ENCODE assay signal across 30 mouse cellular contexts in the genomic region with DNA sequence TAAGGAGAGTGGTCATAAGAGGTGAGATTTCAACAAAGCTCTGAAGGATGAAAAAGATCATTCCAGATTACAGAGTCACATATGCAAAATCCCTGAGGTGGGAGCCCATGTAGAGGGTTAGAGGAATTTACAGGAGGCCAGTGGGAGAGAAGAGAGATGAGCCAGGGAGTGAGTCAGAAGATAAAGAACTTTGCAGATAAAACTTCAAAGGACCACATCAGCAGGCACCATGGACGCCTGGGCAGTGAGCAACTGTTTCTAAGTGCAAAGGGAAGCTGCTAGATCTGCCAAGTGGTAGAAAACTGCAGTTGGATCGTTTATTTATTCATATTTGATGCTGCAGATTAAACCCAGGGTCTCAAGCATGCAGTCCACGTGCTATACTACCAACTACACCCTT.
DNase-seq lines count a peak whose midpoint lies in the region; ATAC-seq lines count a peak whose summit lies in the region.
"Had no signal": no experiment of that assay in that cellular context is flagged by ENCODE, and none has a peak within 500 bp of the region (broad histone marks: within the 10 kb centered on the region; RNA-seq: fewer than 3 reads in every experiment).

No protein-coding gene starts in this region.

- no peaks in the 10 kb centered on the region for H3K9me3 ChIP-seq in heart, embryonic 12.5 days (replicated peaks)
- no peaks in the 10 kb centered on the region for H3K9me3 ChIP-seq in embryonic facial prominence, embryonic 14.5 days (ENCODE audit: control insufficient read depth, low read length)
- H3K9me3 ChIP-seq: embryonic facial prominence, embryonic 15.5 days; forebrain, embryonic 12.5 days; heart, embryonic 13.5 days; hindbrain, embryonic 10.5 days; hindbrain, embryonic 15.5 days; intestine, embryonic 15.5 days; limb, embryonic 15.5 days; liver, embryonic 13.5 days; midbrain, embryonic 15.5 days had no signal

- H3K27me3 ChIP-seq in heart, embryonic 12.5 days (replicated peaks): no peaks in the 10 kb centered on the region
- H3K27me3 ChIP-seq in embryonic facial prominence, embryonic 14.5 days (replicated peaks; ENCODE audit: control insufficient read depth, insufficient read depth, low read length): no peaks in the 10 kb centered on the region
- H3K27me3 ChIP-seq: embryonic facial prominence, embryonic 15.5 days; heart, embryonic 13.5 days; hindbrain, embryonic 15.5 days; intestine, embryonic 15.5 days; limb, embryonic 15.5 days; midbrain, embryonic 15.5 days had no signal

- WGBS in heart, embryonic 12.5 days: 21% methylated on average over 3 of the region's 3 CpGs
- WGBS in embryonic facial prominence, embryonic 14.5 days: 49% methylated on average over 3 of the region's 3 CpGs

- H3K27ac ChIP-seq in heart, embryonic 12.5 days (ENCODE audit: poor library complexity, severe bottlenecking): no peak overlapping the region
- H3K27ac ChIP-seq in embryonic facial prominence, embryonic 14.5 days (replicated peaks; ENCODE audit: low read depth, low read length): peak overlapping the region; percentile 31; the same call in 1 of the 2 replicates
- H3K27ac ChIP-seq: heart, embryonic 13.5 days; hindbrain, embryonic 10.5 days; intestine, embryonic 15.5 days; limb, embryonic 15.5 days; liver, embryonic 13.5 days had no signal

- no peak overlapping the region for H3K9ac ChIP-seq in heart, embryonic 12.5 days
- no peak overlapping the region for H3K9ac ChIP-seq in embryonic facial prominence, embryonic 14.5 days (ENCODE audit: low read depth, low read length)
- H3K9ac ChIP-seq: embryonic facial prominence, embryonic 15.5 days; forebrain, embryonic 12.5 days; heart, embryonic 13.5 days; hindbrain, embryonic 15.5 days; intestine, embryonic 15.5 days; limb, embryonic 15.5 days; liver, embryonic 13.5 days; midbrain, embryonic 15.5 days had no signal

- no peak for ATAC-seq in heart, embryonic 12.5 days (ENCODE audit: insufficient number of reproducible peaks, low FRiP score)
- ATAC-seq in embryonic facial prominence, embryonic 14.5 days (ENCODE audit: low read depth): no peak
- ATAC-seq: CD4-positive, CD25-positive, alpha-beta regulatory T cell, adult 4 months; intestine, embryonic 15.5 days; midbrain, embryonic 15.5 days had no signal

- DNase-seq in heart, adult 11 months: peak; percentile 70
- peak; percentile 15 for DNase-seq in 3T3-L1 (ENCODE audit: low read depth, low spot score)
- DNase-seq in adrenal gland, postnatal 14 days: peak; percentile 52
- no peak for DNase-seq in embryonic facial prominence, embryonic 14.5 days (ENCODE audit: low spot score)
- no peak for DNase-seq in cerebellum, postnatal 25 days
- no peak for DNase-seq in thymus, postnatal 4 days
- no peak for DNase-seq in kidney, postnatal 4 days
- DNase-seq: cerebellum, adult 2 months; cerebellum, postnatal 14 days; gastrocnemius, postnatal 25 days; heart, adult 18-20 months; heart, postnatal 10 days; kidney, adult 2 months; kidney, postnatal 36 days; liver, embryonic 13.5 days; lung, adult 18-20 months; lung, postnatal 10 days; right cerebral cortex, adult 18-20 months; spleen, adult 18-20 months; thymus, adult 2 months had no signal

- no peak overlapping the region for H3K4me2 ChIP-seq in heart, embryonic 12.5 days
- no peak overlapping the region for H3K4me2 ChIP-seq in embryonic facial prominence, embryonic 14.5 days (ENCODE audit: low read depth, low read length)
- H3K4me2 ChIP-seq: embryonic facial prominence, embryonic 15.5 days; forebrain, embryonic 12.5 days; heart, embryonic 13.5 days; hindbrain, embryonic 15.5 days; intestine, embryonic 15.5 days; limb, embryonic 15.5 days; liver, embryonic 13.5 days; midbrain, embryonic 15.5 days had no signal

- no peaks in the 10 kb centered on the region for H3K36me3 ChIP-seq in heart, embryonic 12.5 days
- no peaks in the 10 kb centered on the region for H3K36me3 ChIP-seq in embryonic facial prominence, embryonic 14.5 days (ENCODE audit: control insufficient read depth, insufficient read depth, low read length)
- H3K36me3 ChIP-seq: embryonic facial prominence, embryonic 15.5 days; forebrain, embryonic 12.5 days; heart, embryonic 13.5 days; hindbrain, embryonic 10.5 days; hindbrain, embryonic 15.5 days; intestine, embryonic 15.5 days; limb, embryonic 15.5 days; liver, embryonic 13.5 days; midbrain, embryonic 15.5 days had no signal

- no peak overlapping the region for H3K4me3 ChIP-seq in heart, embryonic 12.5 days
- H3K4me3 ChIP-seq in embryonic facial prominence, embryonic 14.5 days (ENCODE audit: low read depth, low read length): no peak overlapping the region
- H3K4me3 ChIP-seq: embryonic facial prominence, embryonic 15.5 days; forebrain, embryonic 12.5 days; heart, embryonic 13.5 days; hindbrain, embryonic 10.5 days; hindbrain, embryonic 15.5 days; intestine, embryonic 15.5 days; limb, embryonic 15.5 days; liver, embryonic 13.5 days; midbrain, embryonic 15.5 days had no signal

- H3K4me1 ChIP-seq in heart, embryonic 12.5 days (replicated peaks): peaks cover 25% of the 10 kb centered on the region
- peaks cover 30% of the 10 kb centered on the region for H3K4me1 ChIP-seq in embryonic facial prominence, embryonic 14.5 days (ENCODE audit: control insufficient read depth, insufficient read depth, low read length)

Comparison
In these comparisons a context has a peak if more than half of its experiments do, and no peak if none do; other contexts are left out.
1. DNase-seq: peak in heart, adult 11 months (single experiment), 3T3-L1 (single experiment) and adrenal gland, postnatal 14 days (single experiment); none in embryonic facial prominence, embryonic 14.5 days (single experiment), cerebellum, postnatal 25 days (0 of 2), thymus, postnatal 4 days (single experiment) and kidney, postnatal 4 days (0 of 2).